Mouse (Mus musculus): ENCODE data around the gene Tarsl2.

GRCm38 (mm10) chr7:65610673-65611072 lies 34.0 kb upstream of the Tarsl2 start:
- no peak for TF ChIP-seq CTCF (IDR thresholded peaks at IDR 0.05; ENCODE audit: insufficient read depth, low read length)
- TF ChIP-seq POLR2A (IDR thresholded peaks at IDR 0.05; ENCODE audit: borderline replicate concordance, extremely low read depth, low read depth, low read length), result no peak

Measured in lung, adult 2 months (tissue).